Mouse (Mus musculus) T-helper 17 cell (primary cell): Measurements from ENCODE around the gene Olfr574.

Experiments
- in situ Hi-C, 2 experiments: fragments of 300-600 bp; cut with MboI, MseI; formaldehyde crosslinking; loops; 1 replicate in 1 of 2; 2 replicates in 1 of 2; pipeline ENCODE4 v1.15.1; 2025; ENCODE audit warnings: high pct_unique_total_duplicates in 2 of 2

The Olfr574 gene

GRCm38 (mm10) chr7:102948167-102948566, at the start of gene Olfr574:
Olfr574 (plus strand) TSS chr7:102948467.
- in situ Hi-C loops, result no loop called here

- in situ Hi-C loops, result loop anchor here in 1 of 2 experiments (5.0 kb wide), 1 partner anchor 403 kb away; no protein-coding TSS in a partner anchor
Observed at GRCm38 (mm10) chr7:102915261-102915660, 33.0 kb upstream of the Olfr574 start.

GRCm38 (mm10) chr7:102916405-102916804, 31.9 kb upstream of the Olfr574 start:
- in situ Hi-C loops, result loop anchor here in 1 of 2 experiments (5.0 kb wide), 1 partner anchor 404 kb away; no protein-coding TSS in a partner anchor

- in situ Hi-C loops, result loop anchor here in 1 of 2 experiments (5.0 kb wide), 1 partner anchor 405 kb away; no protein-coding TSS in a partner anchor
Observed at GRCm38 (mm10) chr7:102917032-102917875, 31.0 kb upstream of the Olfr574 start, which contains the start of gene Olfr571. Olfr571 (minus strand) TSS chr7:102917536.

GRCm38 (mm10) chr7:102919632-102920031, 28.6 kb upstream of the Olfr574 start:
- in situ Hi-C loops, result loop anchor here (5.0 to 10.0 kb wide), 4 partner anchors 215 to 412 kb away; partner anchors contain the start of genes Olfr556 (in 1 of the 2) and Olfr558 (in 1 of the 2)

- in situ Hi-C loops, result loop anchor here (5.0 to 10.0 kb wide), 3 partner anchors 219 to 417 kb away; partner anchors contain the start of genes Olfr556 (in 1 of the 2) and Olfr558 (in 1 of the 2)
Observed at GRCm38 (mm10) chr7:102924109-102924508, 24.2 kb upstream of the Olfr574 start, which contains the start of gene Olfr572. Olfr572 (plus strand) TSS chr7:102924409.

- in situ Hi-C loops, result loop anchor here (10.0 kb wide), 2 partner anchors 222 to 262 kb away; partner anchors contain the start of genes Olfr556 (in 1 of the 2) and Olfr558 (in 1 of the 2)
Observed at GRCm38 (mm10) chr7:102927105-102927504, 21.2 kb upstream of the Olfr574 start.

GRCm38 (mm10) chr7:102942475-102942874, 5.8 kb upstream of the Olfr574 start, which contains the start of gene Olfr573-ps1:
Olfr573-ps1 (minus strand) TSS chr7:102942575.
- in situ Hi-C loops, result no loop called here

GRCm38 (mm10) chr7:102943417-102943816, 4.8 kb upstream of the Olfr574 start:
- in situ Hi-C loops, result no loop called here

- in situ Hi-C loops, result no loop called here
Observed at GRCm38 (mm10) chr7:102950732-102951131, 2.5 kb downstream of the Olfr574 start.

GRCm38 (mm10) chr7:102958137-102958536, 9.9 kb downstream of the Olfr574 start:
- in situ Hi-C loops, result no loop called here

GRCm38 (mm10) chr7:102958593-102958992, 10.3 kb downstream of the Olfr574 start, which contains the start of gene Olfr575:
Olfr575 (minus strand) TSS chr7:102958775.
- in situ Hi-C loops, result no loop called here

- in situ Hi-C loops, result loop anchor here in 1 of 2 experiments (10.0 kb wide), 1 partner anchor 952 kb away; no protein-coding TSS in a partner anchor
Observed at GRCm38 (mm10) chr7:102962360-102962759, 14.1 kb downstream of the Olfr574 start, which contains the start of gene Olfr576. Olfr576 (plus strand) TSS chr7:102962660.

GRCm38 (mm10) chr7:102974399-102974798, 26.1 kb downstream of the Olfr574 start:
- in situ Hi-C loops, result no loop called here

- in situ Hi-C loops, result no loop called here
Observed at GRCm38 (mm10) chr7:102975843-102976242, 27.6 kb downstream of the Olfr574 start, which contains the start of gene Olfr577. Olfr577 (minus strand) TSS chr7:102975943.

GRCm38 (mm10) chr7:102989224-102989623, 41.0 kb downstream of the Olfr574 start, which contains the start of gene Olfr578:
Olfr578 (minus strand) TSS chr7:102989324.
- in situ Hi-C loops, result no loop called here
